Mouse (Mus musculus) right cerebral cortex, postnatal 36 days (tissue): ENCODE measurements around the gene Myo16.

Experiments used
- DNase-seq, 2 experiments: peaks; one replicate each; pipeline ENCODE4 v3.0.0; 2022; ENCODE audit warnings: low spot score in 2 of 2, mixed read lengths in 1 of 2

Myo16 gene

DNA sequence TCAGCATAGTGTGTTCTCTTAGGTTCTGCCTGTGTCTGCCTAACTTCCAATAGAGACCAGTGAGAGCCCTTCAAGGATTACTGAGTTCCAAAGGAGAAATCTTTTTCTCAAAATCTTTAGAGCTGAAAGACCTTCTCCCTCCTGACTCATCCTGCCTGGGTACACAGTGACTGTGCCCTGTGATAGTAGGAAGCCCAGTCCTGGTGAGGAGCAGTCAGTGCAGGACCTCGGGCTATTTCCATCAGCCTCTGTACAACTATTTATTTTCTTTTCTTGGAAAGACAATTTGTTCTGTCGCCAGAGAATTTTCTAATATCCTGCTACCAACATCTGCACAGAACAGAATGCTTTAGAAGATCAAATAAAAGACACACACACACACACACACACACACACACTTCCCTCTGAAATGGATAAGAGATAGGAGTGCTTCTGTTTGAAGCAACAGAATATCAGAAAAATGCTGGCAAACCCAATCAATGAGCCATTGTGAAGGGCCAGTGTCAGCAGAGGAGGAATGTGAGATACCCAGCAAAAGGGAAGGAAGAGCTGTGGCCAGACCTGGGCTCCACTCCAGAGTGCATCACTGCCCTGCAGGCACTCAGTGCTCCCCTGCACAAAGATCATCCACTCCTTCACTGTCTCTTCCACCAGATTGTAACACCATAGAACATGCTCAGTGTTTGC is 518.3 kb downstream of the Myo16 start:
- no peak for DNase-seq

DNA sequence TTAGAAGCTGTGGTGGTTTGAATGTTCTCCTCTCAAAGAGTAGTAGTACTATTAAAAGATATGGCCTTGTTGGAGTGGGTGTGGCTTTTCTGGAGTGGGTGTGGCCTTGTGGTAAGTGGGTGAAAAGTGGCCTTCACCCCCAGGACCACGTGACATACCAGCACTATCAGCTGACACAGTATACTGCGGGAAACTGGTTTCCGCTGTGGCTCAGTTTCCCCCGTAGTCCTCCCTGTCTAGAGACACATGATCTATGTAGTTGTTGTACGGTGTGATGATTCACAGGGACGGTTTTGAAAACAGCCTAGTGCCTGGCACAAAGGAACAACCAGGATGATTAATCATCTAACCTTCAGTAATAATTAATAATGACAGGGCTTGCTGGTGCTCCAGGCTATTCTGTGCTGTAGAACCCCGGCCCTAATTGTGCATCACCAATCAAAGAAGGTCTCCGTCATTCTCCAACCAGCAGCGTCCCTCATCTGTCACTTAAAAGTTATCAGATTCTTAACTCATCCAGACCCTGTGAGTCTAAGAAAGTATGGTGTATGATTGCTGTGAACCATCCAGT is 524.2 kb downstream of the Myo16 start:
- no peak for DNase-seq

- DNase-seq, result no peak
These were observed 528.2 kb downstream of the Myo16 start for GRCm38 (mm10) chr8:10681926-10682325.

DNA sequence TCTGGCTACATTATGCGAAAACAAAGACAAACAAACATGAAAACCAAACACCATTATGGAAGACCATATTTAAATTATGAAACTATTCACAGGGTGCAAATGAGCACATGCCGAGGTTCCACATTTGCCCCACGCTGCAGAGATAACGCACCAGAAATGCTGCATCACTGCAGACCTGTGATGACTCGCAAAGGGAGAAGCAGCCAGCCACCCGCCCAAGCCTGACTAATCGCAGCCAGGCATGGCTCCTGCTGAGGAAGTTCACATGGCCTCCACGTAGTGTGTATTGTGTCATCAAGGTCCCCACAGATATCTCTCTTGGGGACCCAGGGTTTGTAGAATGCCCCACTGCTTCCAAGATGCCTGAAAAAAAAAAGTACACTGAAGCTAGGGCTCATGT is 529.4 kb downstream of the Myo16 start:
- DNase-seq, result no peak
